Mouse (Mus musculus) lung, postnatal 0 days (tissue): Measurements from ENCODE around the gene Dnmt1. TPM values are rescaled to one million over a fixed set of nuclear protein-coding genes. Genes with fewer than 3 reads are reported as not detected.

Source experiments
- ATAC-seq: fragments of 200-750 bp; cut with Nextera tagmentation; 2 replicates; pipeline ENCODE4 v1.8.0; 2017; ENCODE audit warnings: moderate library complexity
- DNase-seq: peaks from one replicate; pipeline ENCODE4 v3.0.0-alpha.2; 2016; ENCODE audit warnings: low spot score
- H3K27ac ChIP-seq: fragments of 300-500 bp; sonication (generic); 2 replicates; pipeline ENCODE4 v1.5.1; 2014; ENCODE audit warnings: antibody characterized with exemption, mild to moderate bottlenecking, low read length, mixed read lengths
- H3K27me3 ChIP-seq: fragments of 300-500 bp; sonication (generic); replicated peaks from 2 replicates; pipeline ENCODE4 v1.6.1; 2014; ENCODE audit warnings: low read length, mixed read lengths; ENCODE audit not compliant: insufficient read depth
- H3K36me3 ChIP-seq: fragments of 300-500 bp; sonication (generic); 2 replicates; pipeline ENCODE4 v1.6.1; 2014; ENCODE audit warnings: low read length, mixed read lengths; ENCODE audit not compliant: insufficient read depth
- H3K4me1 ChIP-seq: fragments of 300-500 bp; sonication (generic); 2 replicates; pipeline ENCODE4 v1.6.1; 2014; ENCODE audit warnings: antibody characterized with exemption, low read depth, low read length, mixed read lengths; ENCODE audit not compliant: insufficient read depth
- H3K4me2 ChIP-seq: fragments of 300-500 bp; sonication (generic); replicated peaks from 2 replicates; pipeline ENCODE4 v1.6.1; 2014; ENCODE audit warnings: low read depth, mild to moderate bottlenecking, low read length, moderate library complexity, mixed read lengths
- H3K4me3 ChIP-seq: fragments of 300-500 bp; sonication (generic); 2 replicates; pipeline ENCODE4 v1.5.1; 2014; ENCODE audit warnings: low read depth, low read length
- H3K9ac ChIP-seq: fragments of 300-500 bp; sonication (generic); replicated peaks from 2 replicates; pipeline ENCODE4 v1.6.1; 2014; ENCODE audit warnings: low read depth, mild to moderate bottlenecking
- H3K9me3 ChIP-seq: fragments of 300-500 bp; sonication (generic); 2 replicates; pipeline ENCODE4 v1.6.1; 2016; ENCODE audit warnings: low read length, mixed read lengths
- CTCF ChIP-seq: IDR thresholded peaks from 2 replicates; pipeline ENCODE4 v1.5.1; 2016; ENCODE audit warnings: antibody characterized with exemption, mild to moderate bottlenecking
- EP300 ChIP-seq: IDR thresholded peaks from 2 replicates; pipeline ENCODE4 v1.6.1; 2016; ENCODE audit warnings: antibody characterized with exemption, mild to moderate bottlenecking, control low read depth
- WGBS: fragments of 180-500 bp; shearing (Covaris S2); extraction: QIAGEN DNeasy Blood & Tissue Kit; methylation state at CpG from one replicate; pipeline ENCODE4 v1.1.7; 2014; 5-methylcytosine and 5-hydroxymethylcytosine counted together
- polyA plus RNA-seq: library from polyadenylated mRNA; unstranded; fragments of >200 nt; fragmentation: Nextera tagmentation; extraction: Ambion mirVana; gene quantifications from 2 replicates; pipeline ENCODE4 v1.2.1, GENCODE M21; 2015

The Dnmt1 gene
- polyA plus RNA-seq, 1 experiment from 2014 or later, result 14.5 TPM

GRCm38 (mm10) chr9:20877118-20878040 lies 82.3 kb downstream of the Dnmt1 start:
- 35% methylated on average over 14 of the region's 14 CpGs for WGBS
- ATAC-seq (no peak), DNase-seq (no peak)
- Histone ChIP-seq H3K27ac (no peak overlapping the region), H3K9me3 (no peaks in the 10 kb centered on the region), H3K9ac (0 out of 2 replicates have a peak overlapping the region, but pooled peaks have one; percentile 5), H3K36me3 (0 out of 2 replicates have a peak, but pooled peaks cover 7% of the 10 kb centered on the region), H3K27me3 (no peaks in the 10 kb centered on the region), H3K4me1 (no peaks in the 10 kb centered on the region), H3K4me3 (peak overlapping the region; percentile 26), H3K4me2 (peak overlapping the region; percentile 54)
- no peak for TF ChIP-seq EP300
- TF ChIP-seq CTCF, result no peak

GRCm38 (mm10) chr9:20876318-20877117 lies 83.2 kb downstream of the Dnmt1 start:
- H3K4me3 ChIP-seq, result no peak overlapping the region
- no peak overlapping the region for H3K9ac ChIP-seq
- DNase-seq (no peak), ATAC-seq (no peak)
- no peaks in the 10 kb centered on the region for H3K27me3 ChIP-seq
- H3K27ac ChIP-seq, result no peak overlapping the region
- WGBS, result 61% methylated on average over 8 of the region's 9 CpGs
- no peaks in the 10 kb centered on the region for H3K9me3 ChIP-seq
- H3K4me2 ChIP-seq, result no peak overlapping the region
- TF ChIP-seq CTCF (no peak), EP300 (no peak)
- H3K36me3 ChIP-seq, result 0 out of 2 replicates have a peak, but pooled peaks cover 7% of the 10 kb centered on the region
- no peaks in the 10 kb centered on the region for H3K4me1 ChIP-seq

- Histone ChIP-seq H3K36me3 (0 out of 2 replicates have a peak, but pooled peaks cover 7% of the 10 kb centered on the region), H3K4me1 (no peaks in the 10 kb centered on the region), H3K4me3 (no peak overlapping the region), H3K27ac (no peak overlapping the region), H3K9me3 (no peaks in the 10 kb centered on the region), H3K27me3 (no peaks in the 10 kb centered on the region), H3K9ac (no peak overlapping the region), H3K4me2 (no peak overlapping the region)
- WGBS, result 62% methylated on average over 23 of the region's 23 CpGs
- DNase-seq (no peak), ATAC-seq (no peak)
- TF ChIP-seq EP300, result no peak
- no peak for TF ChIP-seq CTCF
These were observed 84.5 kb downstream of the Dnmt1 start for GRCm38 (mm10) chr9:20875021-20875790.

GRCm38 (mm10) chr9:20873521-20873920 lies 86.2 kb downstream of the Dnmt1 start:
- WGBS, result 79% methylated on average over 12 of the region's 12 CpGs
- no peaks in the 10 kb centered on the region for H3K9me3 ChIP-seq
- TF ChIP-seq CTCF (no peak), EP300 (no peak)
- no peak overlapping the region for H3K27ac ChIP-seq
- H3K4me3 ChIP-seq, result no peak overlapping the region
- no peaks in the 10 kb centered on the region for H3K27me3 ChIP-seq
- peaks cover 3% of the 10 kb centered on the region; the same call in 1 of the 2 replicates for H3K4me1 ChIP-seq
- H3K36me3 ChIP-seq, result 0 out of 2 replicates have a peak, but pooled peaks cover 7% of the 10 kb centered on the region
- no peak for DNase-seq
- no peak overlapping the region for H3K4me2 ChIP-seq
- no peak for ATAC-seq
- no peak overlapping the region for H3K9ac ChIP-seq

DNA sequence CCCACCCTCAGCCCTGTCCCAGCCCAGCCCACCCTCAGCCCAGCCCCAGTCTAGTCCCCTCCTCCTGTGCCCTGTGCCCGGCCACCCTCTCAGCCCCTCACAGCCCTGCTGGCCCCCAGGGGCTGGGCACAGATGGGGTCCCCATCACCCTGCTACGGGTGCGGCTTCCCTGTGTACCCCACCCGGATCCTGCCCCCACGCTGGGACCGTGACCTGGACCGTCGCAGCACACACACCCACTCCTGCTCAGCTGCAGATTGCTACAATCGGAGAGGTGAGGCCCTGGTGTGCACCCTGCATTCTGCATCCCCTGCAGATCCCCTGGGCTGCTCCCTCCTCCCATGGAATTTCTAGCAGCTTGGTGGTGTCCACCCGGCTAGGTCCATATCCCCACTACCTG lies 86.7 kb downstream of the Dnmt1 start:
- DNase-seq (no peak), ATAC-seq (no peak)
- Histone ChIP-seq H3K4me2 (no peak overlapping the region), H3K4me3 (no peak overlapping the region), H3K27me3 (no peaks in the 10 kb centered on the region), H3K36me3 (0 out of 2 replicates have a peak, but pooled peaks cover 7% of the 10 kb centered on the region), H3K9ac (no peak overlapping the region), H3K4me1 (peaks cover 4% of the 10 kb centered on the region; the same call in 1 of the 2 replicates), H3K27ac (no peak overlapping the region), H3K9me3 (no peaks in the 10 kb centered on the region)
- WGBS, result 87% methylated on average over 8 of the region's 10 CpGs
- TF ChIP-seq CTCF (no peak), EP300 (no peak)
